Mouse (Mus musculus) cerebellum, postnatal 10 days (tissue): ENCODE data around the gene Sema5a.

Source experiments
- DNase-seq, 2 experiments: peaks; one replicate each; pipeline ENCODE4 v3.0.0; 2021; ENCODE audit warnings: mixed read lengths in 2 of 2

Sema5a gene

GRCm38 (mm10) chr15:32310834-32311233, 66.2 kb downstream of the Sema5a start:
- DNase-seq: no peak

DNA sequence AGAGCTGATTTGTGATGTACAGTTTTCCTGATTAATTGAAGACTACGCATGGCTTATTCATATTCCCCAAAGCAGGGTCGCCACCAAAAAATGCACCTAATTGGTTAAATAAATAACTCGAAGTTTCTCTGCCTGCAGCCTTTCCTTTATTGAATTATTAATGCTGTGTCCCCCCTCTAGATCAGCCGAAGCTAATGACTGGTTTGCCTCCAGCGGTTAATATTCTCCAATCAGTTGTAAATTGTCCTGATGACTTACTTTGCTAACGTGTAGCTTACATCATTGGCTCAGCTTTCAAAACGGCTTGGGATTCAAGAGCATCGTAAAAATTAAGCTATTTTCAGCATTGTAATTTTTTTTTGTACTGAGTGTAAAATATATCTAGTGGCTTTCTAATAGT, 66.7 kb downstream of the Sema5a start:
- no peak for DNase-seq

GRCm38 (mm10) chr15:32317074-32317473, 72.5 kb downstream of the Sema5a start:
- DNase-seq: no peak

DNA sequence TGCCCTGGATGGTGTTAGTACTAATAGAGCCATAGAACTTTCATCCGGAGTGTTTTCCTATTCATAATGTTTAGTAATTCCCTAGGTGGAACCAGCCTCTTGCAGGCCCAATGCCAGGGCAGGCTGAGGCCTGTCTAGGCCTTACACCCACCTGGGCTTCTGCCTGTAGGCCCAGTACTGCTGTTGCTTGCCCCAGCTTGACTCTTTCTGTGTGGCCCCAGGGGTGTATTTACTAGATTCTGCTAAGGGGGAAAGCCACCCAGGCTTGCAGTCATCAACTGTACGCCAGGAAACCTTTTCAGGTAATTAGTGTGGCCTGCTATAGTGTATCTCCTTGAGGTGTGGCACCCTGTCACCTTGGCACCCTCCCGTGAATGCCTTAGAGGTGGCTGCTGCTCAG, 76.1 kb downstream of the Sema5a start:
- DNase-seq: no peak

- DNase-seq: no peak
Measured at GRCm38 (mm10) chr15:32322455-32323220, 78.0 kb downstream of the Sema5a start.

- peak; percentile 89 to 91 for DNase-seq
Measured at GRCm38 (mm10) chr15:32323224-32323623, 78.6 kb downstream of the Sema5a start.

DNA sequence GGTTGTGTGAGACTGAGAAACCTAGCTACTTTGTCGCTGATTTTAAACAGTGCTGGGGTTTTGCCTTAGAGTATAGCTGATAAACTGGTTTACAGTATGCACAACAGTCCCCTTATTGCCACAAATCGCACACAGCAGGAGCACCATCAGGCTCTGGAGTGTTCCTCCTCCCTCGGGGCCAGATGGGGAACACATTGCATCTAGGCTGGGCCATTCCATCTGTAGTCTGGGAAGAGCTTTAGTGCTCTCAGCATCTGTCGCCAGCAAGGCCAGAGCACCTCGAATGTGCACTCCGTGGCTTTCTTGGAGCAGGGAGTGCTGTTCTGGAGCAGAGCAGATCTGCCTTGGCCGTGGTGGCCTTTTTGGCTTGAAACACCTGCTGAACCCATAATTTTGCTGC, 79.5 kb downstream of the Sema5a start:
- DNase-seq: peak; percentile 72 to 84

GRCm38 (mm10) chr15:32328370-32329004, 83.9 kb downstream of the Sema5a start:
- DNase-seq: no peak

- no peak for DNase-seq
Measured at GRCm38 (mm10) chr15:32329670-32330330, 85.2 kb downstream of the Sema5a start.

- no peak for DNase-seq
Measured at GRCm38 (mm10) chr15:32330427-32330826, 85.8 kb downstream of the Sema5a start.

DNA sequence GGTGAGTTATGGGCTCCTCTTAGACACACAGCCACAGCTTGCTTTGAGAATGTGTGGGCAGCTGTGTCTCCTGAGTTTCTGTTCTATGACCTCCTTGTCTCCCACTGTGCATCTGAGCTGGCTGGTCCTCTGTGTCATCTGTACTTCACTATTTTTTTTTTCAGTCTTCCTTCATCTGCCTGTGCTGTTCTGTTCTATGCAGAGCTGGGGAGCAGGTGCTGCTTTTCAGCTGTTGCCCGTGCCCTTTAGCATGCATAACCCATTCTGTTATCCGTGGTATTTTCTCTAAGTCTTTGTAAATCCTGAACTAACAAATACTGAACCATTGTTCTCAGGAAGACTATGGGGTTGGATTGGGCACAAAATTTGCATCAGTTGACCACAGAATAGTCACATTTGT, 86.4 kb downstream of the Sema5a start:
- no peak for DNase-seq

DNA sequence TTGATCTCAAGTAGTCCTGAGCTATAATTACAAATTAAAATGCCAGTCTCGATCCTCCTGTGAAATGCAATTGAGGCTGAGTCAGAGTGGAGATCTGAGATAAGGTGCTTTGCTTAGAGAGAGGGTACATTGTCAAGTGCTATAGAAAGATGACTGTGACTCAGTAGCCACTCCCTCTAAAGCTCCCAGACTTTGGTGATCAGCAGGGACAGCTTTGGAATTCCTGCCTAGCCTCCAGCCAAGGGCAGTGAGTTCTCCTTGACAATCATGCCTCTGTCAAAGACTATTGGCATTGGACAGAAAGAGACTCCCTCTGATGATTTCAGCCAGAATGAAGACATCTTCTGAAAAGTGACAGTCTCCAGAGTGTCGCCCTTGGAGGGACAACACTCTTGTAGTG, 88.8 kb downstream of the Sema5a start:
- DNase-seq: no peak

DNA sequence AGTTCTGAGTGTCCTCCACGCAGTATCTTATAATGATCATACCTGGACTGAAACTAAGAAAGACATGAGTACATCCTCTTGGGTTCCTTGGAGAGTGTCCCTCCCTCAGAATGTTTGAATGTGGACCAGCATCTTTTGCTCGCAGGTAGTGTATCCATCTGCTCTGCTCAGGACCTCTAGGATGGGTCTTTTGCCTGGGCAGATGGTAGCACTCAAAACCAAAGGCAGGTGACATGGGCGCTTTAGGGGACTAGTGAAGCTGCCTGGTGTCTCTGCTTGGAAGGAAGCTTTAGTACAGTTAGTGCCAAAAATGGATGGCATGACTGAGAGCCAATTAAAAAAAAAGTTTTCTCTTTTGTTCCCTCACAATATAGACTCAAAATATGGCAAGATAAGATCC, 93.2 kb downstream of the Sema5a start:
- DNase-seq: peak in 1 of 2 experiments; percentile 35

GRCm38 (mm10) chr15:32338721-32339290, 94.2 kb downstream of the Sema5a start:
- DNase-seq: no peak

DNA sequence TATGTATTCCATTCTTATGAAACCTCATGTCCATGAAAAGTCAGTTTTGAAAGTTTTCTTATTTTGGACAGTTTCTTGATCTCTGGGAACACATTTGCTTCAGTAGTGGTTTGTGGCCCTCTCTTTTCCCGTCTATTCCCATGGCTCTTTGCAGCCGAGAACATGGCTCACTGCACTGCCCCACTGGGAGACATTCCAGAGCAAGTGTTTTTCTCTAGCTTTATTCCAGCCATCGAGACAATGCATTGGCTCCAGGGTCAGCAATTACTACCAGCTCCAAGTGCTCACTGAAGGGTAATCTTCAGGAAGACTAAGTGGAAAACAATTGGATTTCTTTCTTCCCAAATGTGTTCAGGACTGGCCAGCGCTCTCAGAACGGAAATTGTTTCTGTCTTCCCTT, 94.8 kb downstream of the Sema5a start:
- no peak for DNase-seq

DNA sequence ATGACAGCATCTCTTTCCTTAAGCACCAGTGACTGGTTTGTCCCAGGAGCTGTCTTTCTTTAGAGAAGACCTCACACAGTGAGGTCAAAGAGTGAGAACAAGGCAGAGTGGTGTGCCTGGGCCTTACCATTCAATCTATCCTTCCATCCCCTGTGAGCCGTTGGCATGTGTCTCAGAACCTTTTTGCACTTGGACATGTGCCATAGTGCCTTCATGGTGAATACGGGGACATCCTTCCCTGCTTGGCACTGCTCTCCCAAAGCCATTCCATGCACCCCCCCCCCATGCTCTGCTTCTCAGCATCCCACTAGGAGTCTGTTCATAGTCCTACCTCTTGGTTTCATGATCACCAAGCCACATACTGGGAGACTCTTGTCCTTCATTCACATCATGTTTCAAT, 96.8 kb downstream of the Sema5a start:
- peak; percentile 63 to 69 for DNase-seq

DNA sequence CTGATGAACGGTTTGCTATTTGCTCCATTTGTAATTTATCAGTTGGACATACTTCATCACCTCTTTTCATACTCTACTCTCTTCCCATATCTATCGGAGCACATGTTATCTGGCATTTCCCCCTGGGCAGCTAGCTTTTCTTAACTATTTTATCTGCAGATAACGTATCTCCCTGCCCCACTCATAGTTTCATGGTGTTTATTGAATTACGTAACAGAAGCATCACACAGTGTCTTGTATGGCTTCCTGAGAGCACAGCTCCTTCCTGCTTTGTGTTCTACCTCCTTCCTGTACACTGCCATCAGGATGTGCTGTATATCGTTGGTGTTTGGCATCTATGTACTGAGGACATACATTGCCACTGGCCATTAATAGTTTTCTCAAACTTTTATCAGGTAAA, 98.9 kb downstream of the Sema5a start:
- no peak for DNase-seq

DNA sequence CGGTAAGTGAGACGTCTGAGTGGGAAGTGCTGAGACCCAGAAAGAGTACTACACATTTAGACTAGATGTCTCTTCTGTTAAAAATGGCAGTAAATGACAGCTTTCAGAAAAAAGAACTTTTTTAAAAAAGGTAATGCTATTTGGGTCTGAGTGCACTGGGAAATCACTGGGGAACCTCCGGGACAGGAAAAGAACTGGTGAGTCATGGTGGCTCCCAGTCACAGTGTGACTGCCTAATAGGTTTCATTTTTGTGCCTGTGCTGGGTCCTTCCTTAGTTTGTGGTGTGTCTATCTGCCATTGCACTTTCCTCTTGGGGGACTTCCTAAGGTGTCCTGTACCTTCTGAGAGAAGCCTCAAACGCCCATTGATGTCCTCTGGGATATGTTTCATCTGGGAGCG, 102.7 kb downstream of the Sema5a start:
- DNase-seq: no peak

DNA sequence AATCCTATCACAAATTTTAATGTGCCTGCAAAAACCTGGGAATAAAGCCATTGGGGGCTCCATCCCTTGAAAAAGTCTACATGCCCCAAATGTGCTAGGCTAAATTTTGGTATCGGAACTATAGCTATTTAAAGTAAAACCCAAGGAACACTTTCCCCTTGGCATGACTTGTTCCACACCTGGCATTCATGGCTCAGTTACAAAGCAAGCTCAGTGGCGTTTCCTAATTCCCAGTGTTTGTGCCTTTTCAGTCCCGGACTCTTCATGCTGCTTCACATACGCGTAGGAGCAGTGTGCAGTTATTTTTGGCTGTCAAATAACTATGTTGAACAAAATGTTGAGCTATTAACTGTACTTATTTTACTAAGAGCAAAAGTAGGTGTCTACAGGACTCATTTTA, 104.7 kb downstream of the Sema5a start:
- DNase-seq: peak in 1 of 2 experiments; percentile 29

GRCm38 (mm10) chr15:32352995-32353394, 108.4 kb downstream of the Sema5a start:
- DNase-seq: no peak

- DNase-seq: no peak
Measured at GRCm38 (mm10) chr15:32353513-32353912, 108.9 kb downstream of the Sema5a start.

DNA sequence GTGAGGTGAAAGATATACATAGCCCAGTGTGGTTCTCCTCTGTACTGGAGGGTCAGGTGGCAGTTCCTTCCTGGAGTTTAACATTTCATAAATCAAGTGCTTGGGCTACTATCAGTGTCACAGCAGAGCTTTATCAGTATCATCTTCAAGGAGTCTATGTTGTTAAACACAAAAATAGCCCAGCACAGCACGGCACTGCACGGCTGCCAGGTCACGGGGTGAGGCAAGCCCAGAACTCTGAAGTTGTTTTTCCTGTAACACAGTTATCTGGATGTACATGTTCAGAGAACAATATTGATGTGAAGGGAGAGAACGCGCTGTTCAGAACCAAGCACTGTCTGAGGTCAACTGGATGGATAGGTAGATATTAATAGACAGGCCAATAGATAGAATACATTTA, 112.2 kb downstream of the Sema5a start:
- DNase-seq: no peak

- no peak for DNase-seq
Measured at GRCm38 (mm10) chr15:32367841-32368240, 123.2 kb downstream of the Sema5a start.

- no peak for DNase-seq
Measured at GRCm38 (mm10) chr15:32370914-32371313, 126.3 kb downstream of the Sema5a start.
